17 mouse cellular contexts compared by ENCODE assay signal in the genomic region with DNA sequence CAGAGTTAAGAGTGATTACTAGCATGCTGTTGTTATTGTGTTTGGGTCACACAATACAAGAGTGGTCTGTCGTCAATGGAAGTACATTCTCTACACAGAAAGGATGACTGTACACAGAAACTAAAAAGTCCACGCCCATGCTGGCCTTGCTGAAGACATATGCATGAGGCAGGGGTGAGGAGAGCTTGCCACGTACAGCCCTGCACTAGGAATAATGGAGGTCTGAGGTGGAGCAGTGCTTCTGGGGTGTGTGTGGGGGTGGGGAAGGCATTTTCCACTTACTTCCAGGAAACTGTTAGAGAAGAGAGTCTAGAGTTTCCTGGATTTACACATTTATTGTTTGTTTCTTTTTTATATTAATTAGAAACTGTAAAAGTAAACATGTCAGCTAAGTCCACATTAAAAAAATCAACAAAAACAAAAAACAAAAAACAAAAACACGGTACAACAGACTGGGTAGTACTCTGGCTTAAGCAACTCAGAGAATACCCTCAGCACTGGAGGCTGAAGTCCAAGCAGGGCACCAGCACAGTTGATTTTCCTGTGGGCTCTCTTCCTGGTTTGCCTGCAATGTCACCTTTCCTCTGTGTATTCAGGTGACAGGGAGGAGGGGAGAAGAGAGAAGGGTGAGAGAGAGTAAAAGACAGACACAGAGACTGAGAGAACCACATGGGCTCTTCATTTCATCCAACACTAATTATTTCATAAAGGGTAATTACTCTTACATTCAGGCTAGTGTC.
DNase-seq lines count a peak whose midpoint lies in the region; ATAC-seq and TF ChIP-seq lines count a peak whose summit lies in the region.
"Had no signal": no experiment of that assay in that cellular context is flagged by ENCODE, and none has a peak within 500 bp of the region (broad histone marks: within the 10 kb centered on the region; RNA-seq: fewer than 3 reads in every experiment).

No protein-coding gene starts in this region.

- no peak overlapping the region for H3K4me3 ChIP-seq in gastrocnemius, adult 2 months
- no peak overlapping the region for H3K4me3 ChIP-seq in midbrain, embryonic 11.5 days (ENCODE audit: low read depth, low read length)
- H3K4me3 ChIP-seq in midbrain, embryonic 10.5 days, result no peak overlapping the region
- H3K4me3 ChIP-seq in intestine, postnatal 0 days (ENCODE audit: low read depth, low read length), result no peak overlapping the region
- H3K4me3 ChIP-seq in stomach, postnatal 0 days (ENCODE audit: low read depth, low read length), result no peak overlapping the region
- H3K4me3 ChIP-seq: erythroblast, embryonic 14.5 days; heart, embryonic 12.5 days had no signal

- H3K27me3 ChIP-seq in midbrain, embryonic 11.5 days (ENCODE audit: control insufficient read depth, insufficient read depth, low read length), result no peaks in the 10 kb centered on the region
- no peaks in the 10 kb centered on the region for H3K27me3 ChIP-seq in midbrain, embryonic 10.5 days (ENCODE audit: low read depth, poor library complexity, severe bottlenecking)
- no peaks in the 10 kb centered on the region for H3K27me3 ChIP-seq in intestine, postnatal 0 days (replicated peaks; ENCODE audit: control insufficient read depth, insufficient read depth, low read length)
- no peaks in the 10 kb centered on the region for H3K27me3 ChIP-seq in stomach, postnatal 0 days (ENCODE audit: control insufficient read depth, insufficient read depth, low read length)
- H3K27me3 ChIP-seq: heart, embryonic 12.5 days had no signal

- no peak for TF ChIP-seq EP300 in stomach, postnatal 0 days (optimal IDR thresholded peaks at IDR 0.05)

- no peak for TF ChIP-seq CTCF in gastrocnemius, adult 2 months (IDR thresholded peaks at IDR 0.05)
- no peak for TF ChIP-seq CTCF in intestine, postnatal 0 days (IDR thresholded peaks at IDR 0.05; ENCODE audit: low read depth)
- no peak for TF ChIP-seq CTCF in stomach, postnatal 0 days (IDR thresholded peaks at IDR 0.05; ENCODE audit: low read depth)

- H3K4me1 ChIP-seq in midbrain, embryonic 11.5 days (ENCODE audit: control insufficient read depth, insufficient read depth, low read length), result peaks cover 4% of the 10 kb centered on the region
- peaks cover 32% of the 10 kb centered on the region for H3K4me1 ChIP-seq in midbrain, embryonic 10.5 days
- no peaks in the 10 kb centered on the region; the same call in 1 of the 2 replicates for H3K4me1 ChIP-seq in intestine, postnatal 0 days (replicated peaks; ENCODE audit: control insufficient read depth, insufficient read depth, low read length)
- H3K4me1 ChIP-seq in stomach, postnatal 0 days (replicated peaks; ENCODE audit: control insufficient read depth, insufficient read depth), result peaks cover 2% of the 10 kb centered on the region; the same call in 1 of the 2 replicates

- no peak for DNase-seq in gastrocnemius, adult 2 months
- no peak for DNase-seq in gastrocnemius, adult 18-20 months (ENCODE audit: low spot score)
- peak; percentile 47 for DNase-seq in midbrain, embryonic 11.5 days (ENCODE audit: low spot score, missing footprints)
- DNase-seq in midbrain, embryonic 10.5 days (ENCODE audit: low spot score), result no peak
- DNase-seq in stomach, postnatal 0 days (ENCODE audit: low spot score), result peak; percentile 33
- no peak for DNase-seq in adrenal gland, adult 8-10 months
- DNase-seq: cerebellum, adult 8-10 months; layer of hippocampus, postnatal 36 days; retina, postnatal 1 day; thymus, postnatal 14 days had no signal

- H3K27ac ChIP-seq in gastrocnemius, adult 2 months, result peak overlapping the region; percentile 71
- no peak overlapping the region for H3K27ac ChIP-seq in midbrain, embryonic 11.5 days (ENCODE audit: low read depth, low read length)
- no peak overlapping the region for H3K27ac ChIP-seq in midbrain, embryonic 10.5 days (replicated peaks)
- H3K27ac ChIP-seq in intestine, postnatal 0 days (ENCODE audit: low read depth, low read length), result peak overlapping the region; percentile 22; the same call in 1 of the 2 replicates
- H3K27ac ChIP-seq in stomach, postnatal 0 days (replicated peaks), result 0 out of 2 replicates have a peak overlapping the region, but pooled peaks have one; percentile 18
- H3K27ac ChIP-seq: hindbrain, postnatal 0 days; liver, embryonic 14.5 days had no signal

- no peak overlapping the region for H3K4me2 ChIP-seq in midbrain, embryonic 11.5 days
- H3K4me2 ChIP-seq in intestine, postnatal 0 days (replicated peaks; ENCODE audit: low read depth), result no peak overlapping the region
- no peak overlapping the region for H3K4me2 ChIP-seq in stomach, postnatal 0 days (replicated peaks; ENCODE audit: low read depth)
- H3K4me2 ChIP-seq: heart, embryonic 12.5 days had no signal

- whole genome bisulfite sequencing in midbrain, embryonic 11.5 days, result 53% methylated on average over 4 of the region's 4 CpGs
- 57% methylated on average over 4 of the region's 4 CpGs for WGBS in midbrain, embryonic 10.5 days
- WGBS in intestine, postnatal 0 days, result 35% methylated on average over 4 of the region's 4 CpGs
- 34% methylated on average over 4 of the region's 4 CpGs for WGBS in stomach, postnatal 0 days

- intact Hi-C loops in gastrocnemius, adult 2 months (cut with DNase I), result no loop called here

- H3K36me3 ChIP-seq in midbrain, embryonic 11.5 days (ENCODE audit: control insufficient read depth, insufficient read depth, low read length), result no peaks in the 10 kb centered on the region
- no peaks in the 10 kb centered on the region for H3K36me3 ChIP-seq in midbrain, embryonic 10.5 days
- no peaks in the 10 kb centered on the region for H3K36me3 ChIP-seq in intestine, postnatal 0 days (ENCODE audit: control insufficient read depth, insufficient read depth)
- no peaks in the 10 kb centered on the region for H3K36me3 ChIP-seq in stomach, postnatal 0 days (ENCODE audit: control insufficient read depth, insufficient read depth, low read length)
- H3K36me3 ChIP-seq: heart, embryonic 12.5 days had no signal

- no peaks in the 10 kb centered on the region for H3K9me3 ChIP-seq in midbrain, embryonic 11.5 days (ENCODE audit: control insufficient read depth, low read length)
- H3K9me3 ChIP-seq in midbrain, embryonic 10.5 days (replicated peaks), result no peaks in the 10 kb centered on the region
- no peaks in the 10 kb centered on the region for H3K9me3 ChIP-seq in intestine, postnatal 0 days (ENCODE audit: control insufficient read depth)
- H3K9me3 ChIP-seq in stomach, postnatal 0 days (ENCODE audit: control insufficient read depth, low read length), result no peaks in the 10 kb centered on the region
- H3K9me3 ChIP-seq: heart, embryonic 12.5 days had no signal

- no peak overlapping the region for H3K9ac ChIP-seq in midbrain, embryonic 11.5 days (ENCODE audit: low read length)
- no peak overlapping the region for H3K9ac ChIP-seq in intestine, postnatal 0 days (ENCODE audit: low read depth, low read length)
- no peak overlapping the region for H3K9ac ChIP-seq in stomach, postnatal 0 days (ENCODE audit: low read length)
- H3K9ac ChIP-seq: forebrain, postnatal 0 days; heart, embryonic 12.5 days; liver, embryonic 14.5 days had no signal

- ATAC-seq in midbrain, embryonic 11.5 days (ENCODE audit: low FRiP score), result no peak
- peak; percentile 91 for ATAC-seq in intestine, postnatal 0 days
- peak; percentile 89 for ATAC-seq in stomach, postnatal 0 days (ENCODE audit: low FRiP score, low TSS enrichment)
- no peak for ATAC-seq in activated CD4-positive, CD25-positive, alpha-beta regulatory T cell, adult 4 months
- ATAC-seq: hindbrain, postnatal 0 days had no signal

Comparison
In these comparisons a context has a peak if more than half of its experiments do, and no peak if none do; other contexts are left out.
1. DNase-seq: peak in midbrain, embryonic 11.5 days (single experiment) and stomach, postnatal 0 days (single experiment); none in gastrocnemius, adult 2 months (single experiment), gastrocnemius, adult 18-20 months (single experiment), midbrain, embryonic 10.5 days (single experiment) and adrenal gland, adult 8-10 months (single experiment).
2. H3K27ac ChIP-seq: peak in gastrocnemius, adult 2 months (single experiment), intestine, postnatal 0 days (single experiment) and stomach, postnatal 0 days (single experiment); none in midbrain, embryonic 11.5 days (single experiment) and midbrain, embryonic 10.5 days (single experiment).
3. ATAC-seq: peak in intestine, postnatal 0 days (single experiment) and stomach, postnatal 0 days (single experiment); none in midbrain, embryonic 11.5 days (single experiment) and activated CD4-positive, CD25-positive, alpha-beta regulatory T cell, adult 4 months (single experiment).